Mouse (Mus musculus) monocyte, adult 5-6 weeks (primary cell): Measurements from ENCODE around the gene Polr1e. TPM values are rescaled to one million over a fixed set of nuclear protein-coding genes. Genes with fewer than 3 reads are reported as not detected.
"Not testable (repeated sequence)": the region's sequence is repeated elsewhere in the genome, so short reads cannot be mapped to it uniquely, and the experiment has no call there.

ENCODE experiments used
- ATAC-seq: fragments of 153-309, 156-312 bp; replicated peaks from 2 replicates; pipeline ENCODE4 v1.8.0; 2017; ENCODE audit warnings: mild to moderate bottlenecking; ENCODE audit not compliant: low TSS enrichment, insufficient number of reproducible peaks, severe bottlenecking, poor library complexity, low FRiP score
- total RNA-seq: library from RNA; stranded (forward); fragments of 200-1000, 200-491, 200-594 nt; gene quantifications from 3 replicates; pipeline ENCODE4 v1.2.3, GENCODE M21; 2017

The Polr1e gene
- total RNA-seq, 1 experiment from 2014 or later: 18.7 TPM

- ATAC-seq: no peak
These were observed 23.6 kb upstream of the Polr1e start for GRCm38 (mm10) chr4:44994776-44995175.

GRCm38 (mm10) chr4:44998071-44998470 is 20.3 kb upstream of the Polr1e start:
- no peak for ATAC-seq

- no peak for ATAC-seq
These were observed 18.4 kb upstream of the Polr1e start for GRCm38 (mm10) chr4:45000001-45000400.

- ATAC-seq: no peak
These were observed 12.9 kb upstream of the Polr1e start for GRCm38 (mm10) chr4:45005452-45005851.

GRCm38 (mm10) chr4:45010806-45011415 is 7.5 kb upstream of the Polr1e start:
- ATAC-seq: no peak

GRCm38 (mm10) chr4:45011581-45012104 is 6.7 kb upstream of the Polr1e start:
- ATAC-seq: no peak

GRCm38 (mm10) chr4:45012105-45012975 is 6.0 kb upstream of the Polr1e start, which contains the start of gene Zbtb5:
Gene Zbtb5, minus strand, starts transcription at chr4:45012412.
- ATAC-seq: peak; percentile 96

GRCm38 (mm10) chr4:45013031-45013431 is 5.4 kb upstream of the Polr1e start:
- peak; percentile 4; the same call in 1 of the 2 replicates for ATAC-seq

GRCm38 (mm10) chr4:45013537-45013936 is 4.8 kb upstream of the Polr1e start:
- ATAC-seq: no peak

GRCm38 (mm10) chr4:45015615-45016014 is 2.8 kb upstream of the Polr1e start:
- ATAC-seq: no peak

GRCm38 (mm10) chr4:45019009-45019408 is 626 bp downstream of the Polr1e start:
- no peak for ATAC-seq

- no peak for ATAC-seq
These were observed 8.1 kb downstream of the Polr1e start for GRCm38 (mm10) chr4:45026459-45026858.

GRCm38 (mm10) chr4:45032586-45032985 is 14.2 kb downstream of the Polr1e start:
- no peak for ATAC-seq

- no peak for ATAC-seq
These were observed 16.6 kb downstream of the Polr1e start for GRCm38 (mm10) chr4:45034693-45035628.

GRCm38 (mm10) chr4:45036048-45036447 is 17.7 kb downstream of the Polr1e start:
- no peak for ATAC-seq

- ATAC-seq: no peak
These were observed 18.2 kb downstream of the Polr1e start for GRCm38 (mm10) chr4:45036571-45036970.

GRCm38 (mm10) chr4:45037455-45038410 is 19.4 kb downstream of the Polr1e start:
- ATAC-seq: no peak

- ATAC-seq: not testable (repeated sequence)
These were observed 20.5 kb downstream of the Polr1e start for GRCm38 (mm10) chr4:45038879-45039278.
